Mouse (Mus musculus) CH12.LX (cell line): ENCODE results near the gene Klrb1b. TPM values are rescaled to one million over a fixed set of nuclear protein-coding genes. Genes with fewer than 3 reads are reported as not detected.
"Not testable (repeated sequence)": the region's sequence is repeated elsewhere in the genome, so short reads cannot be mapped to it uniquely, and the experiment has no call there.

Experiments
- DNase-seq: peaks from one replicate; pipeline ENCODE4 v3.0.0-alpha.2; 2013; ENCODE audit errors: extremely low read depth
- H3K27ac ChIP-seq: 2 replicates; pipeline ENCODE4 v1.5.1; 2012; ENCODE audit warnings: low read depth, mild to moderate bottlenecking, control low read depth, moderate library complexity; ENCODE audit not compliant: insufficient read depth
- H3K27me3 ChIP-seq: replicated peaks from 2 replicates; pipeline ENCODE3; 2012; ENCODE audit warnings: inconsistent platforms
- H3K36me3 ChIP-seq, 2 experiments: replicated peaks in 1 of 2; 2 replicates each; pipeline versions ENCODE3 to v1.6.1; 2012; ENCODE audit warnings: inconsistent platforms in 1 of 2, low read length in 1 of 2, mild to moderate bottlenecking in 1 of 2, mixed read lengths in 1 of 2, moderate library complexity in 1 of 2; ENCODE audit not compliant: control insufficient read depth in 1 of 2, insufficient read depth in 1 of 2
- H3K4me1 ChIP-seq, 2 experiments: 2 replicates each; pipeline ENCODE4 v1.6.1; 2012; ENCODE audit warnings: inconsistent platforms in 1 of 2, moderate library complexity in 1 of 2; ENCODE audit not compliant: insufficient read depth in 2 of 2, control insufficient read depth in 1 of 2
- H3K4me2 ChIP-seq: 2 replicates; pipeline ENCODE4 v1.6.1; 2012; ENCODE audit warnings: low read depth, mild to moderate bottlenecking, control low read depth; ENCODE audit not compliant: poor library complexity, insufficient read depth, severe bottlenecking
- H3K4me3 ChIP-seq, 3 experiments: fragments of 150-350 bp in 1 of 3; sonication (generic) in 1 of 3; replicated peaks in 1 of 3; 2 replicates each; pipeline versions ENCODE3 to v1.5.1; 2011 to 2012; ENCODE audit warnings: low read depth in 2 of 3, low read length in 2 of 3, mild to moderate bottlenecking in 2 of 3, moderate library complexity in 2 of 3, control low read depth in 1 of 3, improper control_type of control experiment in 1 of 3, inconsistent platforms in 1 of 3, mixed read lengths in 1 of 3; ENCODE audit not compliant: poor library complexity in 1 of 3
- H3K79me2 ChIP-seq: replicated peaks from 2 replicates; pipeline ENCODE4 v1.6.1; 2012; ENCODE audit warnings: mild to moderate bottlenecking, moderate library complexity; ENCODE audit not compliant: control insufficient read depth, poor library complexity, insufficient read depth, severe bottlenecking; ENCODE audit errors: extremely low read depth
- H3K9ac ChIP-seq: 2 replicates; pipeline ENCODE4 v1.6.1; 2012; ENCODE audit warnings: low read depth, mild to moderate bottlenecking, control low read depth, moderate library complexity; ENCODE audit not compliant: insufficient read depth
- H3K9me3 ChIP-seq: replicated peaks from 2 replicates; pipeline ENCODE3; 2012; ENCODE audit warnings: low read length, inconsistent platforms, mixed read lengths
- BHLHE40 ChIP-seq: IDR thresholded peaks from 2 replicates; pipeline ENCODE4 v1.6.1; 2011; ENCODE audit warnings: mild to moderate bottlenecking, low read depth, low read length, improper control_type of control experiment
- E2F4 ChIP-seq: IDR thresholded peaks from 2 replicates; pipeline ENCODE4 v1.6.1; 2011; ENCODE audit warnings: low read depth, low read length, improper control_type of control experiment; ENCODE audit not compliant: insufficient replicate concordance
- ELF1 ChIP-seq: IDR thresholded peaks from 2 replicates; pipeline ENCODE4 v1.6.1; 2014; ENCODE audit warnings: low read depth, mild to moderate bottlenecking, inconsistent platforms, low read length, improper control_type of control experiment
- EP300 ChIP-seq: IDR thresholded peaks from 2 replicates; pipeline ENCODE4 v1.6.1; 2011; ENCODE audit warnings: low read length, improper control_type of control experiment
- ETS1 ChIP-seq: conservative IDR thresholded peaks from 2 replicates; pipeline ENCODE4 v1.6.1; 2012; ENCODE audit warnings: low read depth, mild to moderate bottlenecking, inconsistent platforms, low read length, improper control_type of control experiment, moderate library complexity
- GABPA ChIP-seq: IDR thresholded peaks from 2 replicates; pipeline ENCODE4 v1.6.1; 2012; ENCODE audit warnings: low read depth, low read length, improper control_type of control experiment, inconsistent platforms; ENCODE audit not compliant: insufficient replicate concordance
- IRF4 ChIP-seq: IDR thresholded peaks from 2 replicates; pipeline ENCODE4 v1.6.1; 2014; ENCODE audit warnings: low read depth, mild to moderate bottlenecking, inconsistent platforms, low read length, improper control_type of control experiment
- JUN ChIP-seq: IDR thresholded peaks from 2 replicates; pipeline ENCODE4 v1.6.1; 2011; ENCODE audit warnings: low read depth, mild to moderate bottlenecking, low read length, improper control_type of control experiment, moderate library complexity; ENCODE audit not compliant: insufficient read depth
- KAT2A ChIP-seq: IDR thresholded peaks from 2 replicates; pipeline ENCODE4 v1.6.1; 2012; ENCODE audit warnings: low read length, improper control_type of control experiment, inconsistent platforms; ENCODE audit not compliant: insufficient replicate concordance
- MAFK ChIP-seq: IDR thresholded peaks from 2 replicates; pipeline ENCODE4 v1.6.1; 2011; ENCODE audit warnings: low read length, improper control_type of control experiment; ENCODE audit not compliant: insufficient replicate concordance
- MAX ChIP-seq: IDR thresholded peaks from 2 replicates; pipeline ENCODE4 v1.6.1; 2011; ENCODE audit warnings: low read length, improper control_type of control experiment
- MAZ ChIP-seq: IDR thresholded peaks from 2 replicates; pipeline ENCODE4 v1.6.1; 2012; ENCODE audit warnings: low read depth, mild to moderate bottlenecking, inconsistent platforms, low read length, improper control_type of control experiment, moderate library complexity
- MYC ChIP-seq: IDR thresholded peaks from 2 replicates; pipeline ENCODE4 v1.6.1; 2011; ENCODE audit warnings: low read depth, mild to moderate bottlenecking, improper control_type of control experiment, low read length
- NELFE ChIP-seq: IDR thresholded peaks from 2 replicates; pipeline ENCODE4 v1.6.1; 2011; ENCODE audit warnings: low read depth, low read length, improper control_type of control experiment
- NRF1 ChIP-seq: IDR thresholded peaks from 2 replicates; pipeline ENCODE4 v1.6.1; 2014; ENCODE audit warnings: low read depth, mild to moderate bottlenecking, inconsistent platforms, low read length, improper control_type of control experiment, moderate library complexity
- PAX5 ChIP-seq: IDR thresholded peaks from 2 replicates; pipeline ENCODE4 v1.6.1; 2012; ENCODE audit warnings: low read length, inconsistent platforms, mixed read lengths
- POLR2A ChIP-seq: IDR thresholded peaks from 2 replicates; pipeline ENCODE4 v1.6.1; 2011; ENCODE audit warnings: low read depth, mild to moderate bottlenecking, improper control_type of control experiment, low read length
- POLR2AphosphoS2 ChIP-seq: IDR thresholded peaks from 2 replicates; pipeline ENCODE4 v1.6.1; 2011; ENCODE audit warnings: low read depth, low read length, improper control_type of control experiment
- RAD21 ChIP-seq: IDR thresholded peaks from 2 replicates; pipeline ENCODE4 v1.6.1; 2011; ENCODE audit warnings: low read depth, mild to moderate bottlenecking, low read length, improper control_type of control experiment, moderate library complexity
- RCOR1 ChIP-seq: conservative IDR thresholded peaks from 2 replicates; pipeline ENCODE4 v1.6.1; 2012; ENCODE audit warnings: low read depth, mild to moderate bottlenecking, inconsistent platforms, low read length, improper control_type of control experiment
- SIN3A ChIP-seq: IDR thresholded peaks from 2 replicates; pipeline ENCODE4 v1.6.1; 2012; ENCODE audit warnings: low read length, improper control_type of control experiment, inconsistent platforms
- TBP ChIP-seq: conservative IDR thresholded peaks from 2 replicates; pipeline ENCODE4 v1.6.1; 2011; ENCODE audit warnings: low read depth, low read length, improper control_type of control experiment
- UBTF ChIP-seq: IDR thresholded peaks from 2 replicates; pipeline ENCODE4 v1.6.1; 2012; ENCODE audit warnings: low read depth, mild to moderate bottlenecking, inconsistent platforms, low read length, improper control_type of control experiment, moderate library complexity
- USF1 ChIP-seq: IDR thresholded peaks from 2 replicates; pipeline ENCODE4 v1.6.1; 2014; ENCODE audit warnings: low read depth, mild to moderate bottlenecking, inconsistent platforms, low read length, improper control_type of control experiment
- ZC3H11A ChIP-seq: IDR thresholded peaks from 2 replicates; pipeline ENCODE4 v1.6.1; 2012; ENCODE audit warnings: low read depth, mild to moderate bottlenecking, inconsistent platforms, low read length, improper control_type of control experiment
- ZKSCAN1 ChIP-seq: IDR thresholded peaks from 2 replicates; pipeline ENCODE4 v1.6.1; 2012; ENCODE audit warnings: low read depth, inconsistent platforms, low read length, improper control_type of control experiment, borderline replicate concordance
- ZNF384 ChIP-seq: IDR thresholded peaks from 2 replicates; pipeline ENCODE4 v1.6.1; 2012; ENCODE audit warnings: low read depth, low read length, improper control_type of control experiment, inconsistent platforms
- dilution Hi-C: fragments of 300-500 bp; cut with MboI; formaldehyde crosslinking; loops from 2 replicates; pipeline ENCODE4 v1.14.3; 2020; ENCODE audit warnings: low sequenced_read_pairs; ENCODE audit not compliant: extremely low pct_unique_long_range_greater_than_20kb, extremely low pct_ligation_motif_present
- in situ Hi-C: fragments of 300-500 bp; cut with MboI; formaldehyde crosslinking; loops from 3 replicates; pipeline ENCODE4 v1.14.3; 2019; ENCODE audit warnings: low sequenced_read_pairs, low pct_ligation_motif_present, low pct_unique_long_range_greater_than_20kb, mixed read lengths
- polyA plus RNA-seq: library from polyadenylated mRNA; unstranded; fragments of >175 nt; gene quantifications from 2 replicates; pipeline ENCODE4 v1.2.1, GENCODE M21; 2012; ENCODE audit warnings: low read depth; ENCODE audit not compliant: insufficient read length
- total RNA-seq, 2 experiments: library from RNA; depleted of rRNA; stranded (reverse); fragments of 300-350 nt in 1 of 2; fragments of >200 nt in 1 of 2; gene quantifications; 2 replicates each; pipeline ENCODE4 v1.2.3; 2012 to 2014

The Klrb1b gene
- total and polyA plus RNA-seq, 3 experiments = not detected

DNA sequence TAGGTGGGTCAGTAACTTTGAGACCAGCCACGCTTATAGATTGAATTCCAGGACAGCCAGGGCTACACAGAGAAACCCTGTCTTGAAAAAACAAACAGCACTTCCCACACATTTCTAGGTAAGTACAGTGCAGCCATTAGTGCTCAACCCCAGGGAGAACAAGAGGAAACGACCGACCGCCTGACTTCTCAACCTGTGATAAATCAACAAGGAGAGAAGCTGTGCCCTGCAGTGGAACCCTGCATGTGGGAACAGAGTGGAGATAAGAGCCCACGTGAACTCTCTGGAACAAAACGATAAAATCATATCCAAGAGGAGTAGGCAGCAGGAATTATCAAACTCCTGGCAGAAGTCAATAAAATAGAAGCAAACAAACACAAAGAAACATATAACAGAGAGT lies 32.4 kb downstream of the Klrb1b start:
- Histone ChIP-seq H3K4me1 (peaks cover 18 to 61% of the 10 kb centered on the region in 2 experiments), H3K9ac (no peak overlapping the region), H3K79me2 (no peaks in the 10 kb centered on the region), H3K27ac (no peak overlapping the region), H3K4me2 (no peak overlapping the region), H3K4me3 (no peak overlapping the region), H3K9me3 (no peaks in the 10 kb centered on the region), H3K36me3 (no peaks in the 10 kb centered on the region), H3K27me3 (no peaks in the 10 kb centered on the region)
- no peak for TF ChIP-seq UBTF
- TF ChIP-seq MAX = no peak
- TF ChIP-seq RCOR1 = no peak
- no peak for TF ChIP-seq ZNF384
- TF ChIP-seq ZKSCAN1 = no peak
- TF ChIP-seq GABPA = no peak
- no peak for TF ChIP-seq IRF4
- no peak for TF ChIP-seq USF1
- TF ChIP-seq ZC3H11A = no peak
- TF ChIP-seq NELFE = no peak
- TF ChIP-seq E2F4 = no peak
- no peak for TF ChIP-seq PAX5
- dilution Hi-C loops (no loop called here), in situ Hi-C loops (no loop called here)
- DNase-seq = no peak

DNA sequence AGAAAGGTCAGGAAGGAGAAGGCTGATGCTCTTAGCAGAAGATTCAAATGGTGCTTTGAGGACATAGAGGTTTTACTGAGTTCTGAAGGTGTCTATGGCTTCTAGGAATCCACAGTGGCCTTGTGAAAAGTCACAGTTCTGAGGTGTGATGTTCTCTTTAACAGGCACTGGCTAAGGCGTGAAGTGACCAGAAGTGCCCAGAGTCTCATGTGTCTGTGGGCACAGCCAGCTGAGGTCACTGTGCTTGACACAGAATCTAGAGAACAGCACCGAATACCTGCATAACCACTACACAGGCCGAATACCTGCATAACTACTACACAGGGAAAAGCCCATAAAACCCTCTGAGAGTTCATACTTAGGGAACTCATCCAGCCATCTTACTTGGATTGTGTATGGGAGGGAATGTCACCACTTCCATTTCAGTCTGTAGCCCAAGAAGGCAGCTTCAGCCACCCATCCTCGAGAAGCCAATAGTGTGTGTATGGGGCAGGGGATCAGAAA lies 35.6 kb downstream of the Klrb1b start:
- H3K4me2 ChIP-seq, H3K79me2 ChIP-seq, H3K9ac ChIP-seq, DNase-seq, H3K9me3 ChIP-seq, H3K4me3 ChIP-seq, dilution Hi-C loops, H3K27me3 ChIP-seq, in situ Hi-C loops, H3K36me3 ChIP-seq, H3K27ac ChIP-seq: not testable (repeated sequence)
- peaks cover 19 to 53% of the 10 kb centered on the region in 2 experiments for H3K4me1 ChIP-seq

DNA sequence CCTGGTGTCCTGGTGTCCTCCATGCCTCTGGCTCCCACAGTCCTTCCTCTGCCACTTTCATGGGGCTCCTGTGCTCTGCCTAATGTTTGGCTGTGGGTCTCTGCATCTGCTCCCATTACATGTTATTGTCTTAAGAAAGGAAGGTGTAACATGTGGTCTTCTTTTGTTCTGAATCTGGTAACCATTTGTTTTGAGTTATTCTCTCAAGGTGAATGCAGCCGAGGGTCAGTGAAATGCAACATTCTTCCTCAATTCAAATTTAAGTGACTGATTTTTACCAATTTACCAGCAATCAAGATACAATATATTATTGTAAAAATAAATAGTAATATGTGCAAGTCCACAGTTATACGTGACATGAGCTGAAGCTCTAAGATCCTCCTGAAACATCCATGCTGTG lies 37.0 kb downstream of the Klrb1b start, which contains the start of gene Klrb1c:
Gene Klrb1c, minus strand, starts transcription at position 101 of the 400 bp plus-strand sequence.
- H3K27ac ChIP-seq = no peak within 1 kb of the TSS
- dilution Hi-C loops = no loop called here
- H3K36me3 ChIP-seq = no peaks in the 10 kb centered on the region
- H3K9ac ChIP-seq = no peak within 1 kb of the TSS
- H3K9me3 ChIP-seq = no peaks in the 10 kb centered on the region
- H3K4me3 ChIP-seq = no peak within 1 kb of the TSS
- no peaks in the 10 kb centered on the region for H3K27me3 ChIP-seq
- H3K4me1 ChIP-seq = peaks cover 16 to 58% of the 10 kb centered on the region in 2 experiments
- no peak within 1 kb of the TSS for H3K4me2 ChIP-seq
- H3K79me2 ChIP-seq = no peaks in the 10 kb centered on the region
- no peak for DNase-seq
- in situ Hi-C loops = no loop called here
- no peak for TF ChIP-seq EP300
- TF ChIP-seq ETS1 = no peak
- no peak for TF ChIP-seq MAX
- no peak for TF ChIP-seq MAZ
- no peak for TF ChIP-seq IRF4
- TF ChIP-seq SIN3A = no peak
- no peak for TF ChIP-seq KAT2A
- no peak for TF ChIP-seq ELF1
- TF ChIP-seq JUN = no peak
- no peak for TF ChIP-seq POLR2AphosphoS2
- no peak for TF ChIP-seq BHLHE40
- no peak for TF ChIP-seq USF1
- no peak for TF ChIP-seq RAD21
- no peak for TF ChIP-seq MYC
- no peak for TF ChIP-seq NRF1
- no peak for TF ChIP-seq TBP
- no peak for TF ChIP-seq POLR2A
- TF ChIP-seq MAFK = no peak
